Mouse (Mus musculus): Measurements from ENCODE around the gene Trim67. TPM values are rescaled to one million over a fixed set of nuclear protein-coding genes. Genes with fewer than 3 reads are reported as not detected.

The Trim67 gene
- polyA plus RNA-seq, 1 experiment from 2014 or later = 0.51 TPM

DNA sequence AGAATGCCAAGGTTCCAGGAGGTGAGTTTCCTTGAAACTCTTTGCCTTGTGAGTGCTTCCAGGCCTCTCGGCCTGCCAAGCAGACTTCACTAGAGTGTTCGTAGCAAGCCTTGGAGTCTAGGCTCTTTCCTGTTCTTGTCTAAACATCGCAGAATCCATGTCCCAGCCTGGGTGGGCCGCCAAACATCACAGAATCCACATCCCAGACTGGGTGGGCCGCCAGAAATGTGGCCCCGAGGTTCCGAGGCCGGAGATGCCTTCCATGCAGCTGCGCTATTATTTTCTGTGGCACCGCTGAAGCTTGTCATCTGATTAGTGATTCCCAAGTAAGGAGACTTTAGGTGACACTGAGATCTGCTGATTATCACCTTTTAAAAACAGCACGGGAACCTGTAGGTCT lies 7.7 kb downstream of the Trim67 start:
- no peak for DNase-seq (ENCODE audit: low spot score)
- Histone ChIP-seq H3K36me3 (replicated peaks) (no peaks in the 10 kb centered on the region), H3K4me3 (no peak overlapping the region), H3K27ac (replicated peaks) (no peak overlapping the region), H3K9me3 (no peaks in the 10 kb centered on the region), H3K4me1 (no peaks in the 10 kb centered on the region), H3K27me3 (replicated peaks; ENCODE audit: low read depth, poor library complexity, severe bottlenecking) (peaks cover 50% of the 10 kb centered on the region)
- 45% methylated on average over 11 of the region's 11 CpGs for WGBS

- no peak for DNase-seq (ENCODE audit: low spot score)
- no peaks in the 10 kb centered on the region for H3K4me1 ChIP-seq
- no peak overlapping the region for H3K27ac ChIP-seq (replicated peaks)
- H3K4me3 ChIP-seq = no peak overlapping the region
- H3K27me3 ChIP-seq (replicated peaks; ENCODE audit: low read depth, poor library complexity, severe bottlenecking) = peaks cover 17% of the 10 kb centered on the region
- 68% methylated on average over 12 of the region's 12 CpGs for WGBS
- H3K9me3 ChIP-seq = no peaks in the 10 kb centered on the region
- H3K36me3 ChIP-seq (replicated peaks) = no peaks in the 10 kb centered on the region
Measured at GRCm38 (mm10) chr8:124803824-124804702, 11.2 kb downstream of the Trim67 start.

DNA sequence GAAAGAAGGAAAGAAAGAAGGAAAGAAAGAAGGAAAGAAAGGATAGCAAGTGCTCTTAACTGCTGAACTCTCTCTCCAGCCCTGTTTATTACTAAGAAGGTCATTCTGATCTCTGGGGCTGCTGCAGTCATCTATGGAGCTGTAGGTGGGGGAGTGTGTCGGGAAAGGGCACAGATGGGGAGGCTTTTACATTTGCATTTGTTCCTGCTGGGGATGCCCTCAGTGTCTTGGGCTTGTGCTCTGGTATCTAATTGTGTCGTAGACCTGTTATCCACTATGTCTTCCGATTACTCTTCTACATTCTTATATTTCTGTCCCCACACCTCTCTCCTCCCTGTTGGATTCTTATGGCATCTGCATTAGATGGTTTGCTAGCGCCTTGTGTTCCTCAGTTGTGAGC lies 13.1 kb downstream of the Trim67 start:
- no peak overlapping the region for H3K4me3 ChIP-seq
- no peak for DNase-seq (ENCODE audit: low spot score)
- H3K27me3 ChIP-seq (replicated peaks; ENCODE audit: low read depth, poor library complexity, severe bottlenecking) = peaks cover 12% of the 10 kb centered on the region
- 0 out of 2 replicates have a peak, but pooled peaks cover 12% of the 10 kb centered on the region for H3K4me1 ChIP-seq
- no peak overlapping the region for H3K27ac ChIP-seq (replicated peaks)
- WGBS = 88% methylated on average over 4 of the region's 4 CpGs
- H3K9me3 ChIP-seq = no peaks in the 10 kb centered on the region
- no peaks in the 10 kb centered on the region for H3K36me3 ChIP-seq (replicated peaks)

DNA sequence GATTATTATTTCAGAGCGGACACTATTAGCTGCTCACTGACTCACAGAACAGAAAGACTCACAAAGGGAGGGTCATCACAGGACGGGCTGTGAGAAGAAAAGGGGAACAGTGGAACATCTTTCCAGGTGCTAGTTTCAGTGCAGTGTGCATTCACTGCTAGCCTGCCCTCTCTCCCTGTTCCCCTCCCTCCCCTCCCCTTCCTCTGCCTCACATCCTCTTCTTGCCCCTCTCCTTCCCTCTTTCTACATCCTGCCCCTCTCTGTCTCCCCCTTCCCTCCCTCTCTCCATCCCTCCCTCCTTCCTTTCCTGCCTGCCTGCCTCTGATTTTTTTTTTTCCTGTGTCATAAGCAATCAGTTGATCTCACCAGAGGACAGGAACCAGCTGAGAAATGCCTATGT lies 16.5 kb downstream of the Trim67 start:
- Histone ChIP-seq H3K4me3 (no peak overlapping the region), H3K27me3 (replicated peaks; ENCODE audit: low read depth, poor library complexity, severe bottlenecking) (no peaks in the 10 kb centered on the region; the same call in 1 of the 2 replicates), H3K9me3 (no peaks in the 10 kb centered on the region), H3K36me3 (replicated peaks) (no peaks in the 10 kb centered on the region), H3K4me1 (0 out of 2 replicates have a peak, but pooled peaks cover 13% of the 10 kb centered on the region), H3K27ac (replicated peaks) (no peak overlapping the region)
- WGBS = 62% methylated on average over 2 of the region's 2 CpGs
- no peak for DNase-seq (ENCODE audit: low spot score)

- 65% methylated on average over 5 of the region's 5 CpGs for WGBS
- no peak overlapping the region for H3K4me3 ChIP-seq
- H3K36me3 ChIP-seq (replicated peaks) = no peaks in the 10 kb centered on the region
- no peak overlapping the region for H3K27ac ChIP-seq (replicated peaks)
- H3K27me3 ChIP-seq (replicated peaks; ENCODE audit: low read depth, poor library complexity, severe bottlenecking) = no peaks in the 10 kb centered on the region; the same call in 1 of the 2 replicates
- 0 out of 2 replicates have a peak, but pooled peaks cover 13% of the 10 kb centered on the region for H3K4me1 ChIP-seq
- H3K9me3 ChIP-seq = no peaks in the 10 kb centered on the region
- no peak for DNase-seq (ENCODE audit: low spot score)
Measured at GRCm38 (mm10) chr8:124810056-124810610, 17.2 kb downstream of the Trim67 start.

GRCm38 (mm10) chr8:124810689-124811394 lies 17.9 kb downstream of the Trim67 start:
- Histone ChIP-seq H3K4me1 (0 out of 2 replicates have a peak, but pooled peaks cover 13% of the 10 kb centered on the region), H3K27me3 (replicated peaks; ENCODE audit: low read depth, poor library complexity, severe bottlenecking) (no peaks in the 10 kb centered on the region; the same call in 1 of the 2 replicates), H3K4me3 (no peak overlapping the region), H3K36me3 (replicated peaks) (no peaks in the 10 kb centered on the region), H3K27ac (replicated peaks) (no peak overlapping the region), H3K9me3 (no peaks in the 10 kb centered on the region)
- WGBS = 51% methylated on average over 9 of the region's 9 CpGs
- DNase-seq (ENCODE audit: low spot score) = no peak

DNA sequence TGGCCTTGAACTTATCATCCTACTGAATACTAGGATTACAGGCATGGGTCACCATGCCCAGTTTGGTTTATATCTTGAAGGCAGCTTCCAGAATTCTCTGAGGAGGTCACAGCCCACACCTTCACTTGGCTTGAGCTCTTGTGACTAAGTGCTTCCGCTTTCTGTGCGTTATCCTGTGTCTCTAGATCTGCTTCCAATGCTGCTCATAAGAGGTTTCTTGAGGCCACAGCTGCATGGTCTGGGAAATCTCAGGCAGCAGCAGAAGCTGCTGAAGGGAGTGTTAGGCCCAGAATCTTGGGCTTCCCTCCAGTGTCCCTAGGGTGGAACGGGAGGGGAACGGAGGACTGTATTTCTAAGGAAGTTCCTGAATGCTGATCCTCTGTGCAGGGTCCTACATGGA lies 20.4 kb downstream of the Trim67 start:
- H3K27me3 ChIP-seq (replicated peaks; ENCODE audit: low read depth, poor library complexity, severe bottlenecking) = no peaks in the 10 kb centered on the region; the same call in 1 of the 2 replicates
- H3K4me3 ChIP-seq = no peak overlapping the region
- no peak overlapping the region for H3K27ac ChIP-seq (replicated peaks)
- H3K9me3 ChIP-seq = peaks cover 11% of the 10 kb centered on the region
- 92% methylated on average over 4 of the region's 4 CpGs for WGBS
- DNase-seq (ENCODE audit: low spot score) = no peak
- H3K4me1 ChIP-seq = 0 out of 2 replicates have a peak, but pooled peaks cover 13% of the 10 kb centered on the region
- no peaks in the 10 kb centered on the region; the same call in 1 of the 2 replicates for H3K36me3 ChIP-seq (replicated peaks)

DNA sequence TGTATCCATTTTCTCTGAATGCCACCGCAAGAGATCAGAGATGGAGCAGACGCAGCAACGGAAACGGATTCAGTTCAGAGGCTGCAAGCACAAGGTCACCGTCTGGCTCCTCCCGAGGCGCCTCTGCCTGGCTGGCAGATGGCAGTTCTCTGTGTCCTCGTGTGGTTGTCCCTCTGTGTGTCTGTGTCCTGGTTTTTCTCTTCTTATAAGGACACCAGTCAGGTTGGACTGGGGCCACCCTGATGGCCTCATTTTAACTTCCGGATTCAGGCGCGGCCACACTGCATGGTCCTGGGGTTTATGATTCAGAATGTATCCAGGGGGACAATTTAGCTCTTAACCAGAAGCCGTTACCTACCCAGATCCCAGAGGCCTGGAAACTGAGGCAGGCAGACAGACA lies 23.0 kb downstream of the Trim67 start:
- DNase-seq (ENCODE audit: low spot score) = no peak
- H3K36me3 ChIP-seq (replicated peaks) = no peaks in the 10 kb centered on the region; the same call in 1 of the 2 replicates
- 88% methylated on average over 12 of the region's 12 CpGs for WGBS
- H3K27me3 ChIP-seq (replicated peaks; ENCODE audit: low read depth, poor library complexity, severe bottlenecking) = no peaks in the 10 kb centered on the region; the same call in none of the 2 replicates
- H3K9me3 ChIP-seq = peaks cover 11% of the 10 kb centered on the region
- H3K27ac ChIP-seq (replicated peaks) = no peak overlapping the region
- H3K4me1 ChIP-seq = peaks cover 8% of the 10 kb centered on the region; the same call in 1 of the 2 replicates
- H3K4me3 ChIP-seq = no peak overlapping the region

DNA sequence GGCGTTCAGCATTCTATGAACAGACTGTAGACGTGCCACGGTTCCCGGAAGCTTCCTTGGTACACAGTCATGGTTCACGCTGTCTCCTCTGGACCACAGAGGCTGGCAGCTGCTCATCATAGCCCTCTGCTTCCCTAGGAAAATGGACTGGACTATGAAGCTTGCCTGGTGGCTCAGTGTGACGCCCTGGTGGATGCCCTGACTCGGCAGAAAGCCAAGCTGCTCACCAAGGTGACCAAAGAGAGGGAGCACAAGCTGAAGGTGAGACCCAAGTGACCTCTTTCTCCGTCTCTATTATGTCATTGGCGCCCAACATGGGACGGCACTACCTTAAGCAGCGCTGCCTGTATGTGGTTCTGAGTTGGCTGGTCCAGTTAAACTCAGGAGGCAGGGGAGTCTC lies 24.0 kb downstream of the Trim67 start:
- no peaks in the 10 kb centered on the region; the same call in 1 of the 2 replicates for H3K36me3 ChIP-seq (replicated peaks)
- H3K4me3 ChIP-seq = no peak overlapping the region
- DNase-seq (ENCODE audit: low spot score) = no peak
- H3K4me1 ChIP-seq = peaks cover 7% of the 10 kb centered on the region; the same call in 1 of the 2 replicates
- H3K27me3 ChIP-seq (replicated peaks; ENCODE audit: low read depth, poor library complexity, severe bottlenecking) = peaks cover 3% of the 10 kb centered on the region; the same call in 1 of the 2 replicates
- H3K27ac ChIP-seq (replicated peaks) = no peak overlapping the region
- peaks cover 11% of the 10 kb centered on the region for H3K9me3 ChIP-seq
- 89% methylated on average over 11 of the region's 11 CpGs for WGBS

GRCm38 (mm10) chr8:124817361-124817760 lies 24.5 kb downstream of the Trim67 start:
- Histone ChIP-seq H3K9me3 (peaks cover 11% of the 10 kb centered on the region), H3K4me3 (no peak overlapping the region), H3K27me3 (replicated peaks; ENCODE audit: low read depth, poor library complexity, severe bottlenecking) (peaks cover 3% of the 10 kb centered on the region; the same call in 1 of the 2 replicates), H3K27ac (replicated peaks) (no peak overlapping the region), H3K36me3 (replicated peaks) (no peaks in the 10 kb centered on the region; the same call in 1 of the 2 replicates), H3K4me1 (peaks cover 7% of the 10 kb centered on the region; the same call in 1 of the 2 replicates)
- DNase-seq (ENCODE audit: low spot score) = no peak
- WGBS = 93% methylated on average over 3 of the region's 3 CpGs

GRCm38 (mm10) chr8:124819612-124820115 lies 26.8 kb downstream of the Trim67 start:
- WGBS = 78% methylated on average over 6 of the region's 6 CpGs

GRCm38 (mm10) chr8:124820125-124820524 lies 27.2 kb downstream of the Trim67 start:
- H3K4me1 ChIP-seq = peaks cover 7% of the 10 kb centered on the region; the same call in 1 of the 2 replicates
- WGBS = 64% methylated on average over 11 of the region's 11 CpGs
- no peak overlapping the region for H3K4me3 ChIP-seq
- H3K9me3 ChIP-seq = peaks cover 11% of the 10 kb centered on the region
- peaks cover 3% of the 10 kb centered on the region; the same call in 1 of the 2 replicates for H3K27me3 ChIP-seq (replicated peaks; ENCODE audit: low read depth, poor library complexity, severe bottlenecking)
- no peaks in the 10 kb centered on the region; the same call in 1 of the 2 replicates for H3K36me3 ChIP-seq (replicated peaks)
- no peak for DNase-seq (ENCODE audit: low spot score)
- H3K27ac ChIP-seq (replicated peaks) = no peak overlapping the region

More at GRCm38 (mm10) chr8:124819612-124820115, 26.8 kb downstream of the Trim67 start:
- no peak for DNase-seq (ENCODE audit: low spot score)
- H3K9me3 ChIP-seq = peaks cover 11% of the 10 kb centered on the region
- H3K4me3 ChIP-seq = no peak overlapping the region
- H3K4me1 ChIP-seq = peaks cover 7% of the 10 kb centered on the region; the same call in 1 of the 2 replicates
- no peaks in the 10 kb centered on the region; the same call in 1 of the 2 replicates for H3K36me3 ChIP-seq (replicated peaks)
- H3K27ac ChIP-seq (replicated peaks) = no peak overlapping the region
- peaks cover 3% of the 10 kb centered on the region; the same call in 1 of the 2 replicates for H3K27me3 ChIP-seq (replicated peaks; ENCODE audit: low read depth, poor library complexity, severe bottlenecking)
